Mouse (Mus musculus) olfactory bulb, adult 2 months (tissue): ENCODE measurements at regions not wholly inside any gene's neighbourhood (a gene's known extent, or its start where the extent isn't known, plus 50 kb on each side); places are given as distances from the start of the nearest gene placed in this dataset.

Source experiments
- CTCF ChIP-seq: fragments of 200-500 bp; IDR thresholded peaks from 2 replicates; pipeline ENCODE4 v1.5.1; 2012; ENCODE audit warnings: low read depth, mild to moderate bottlenecking, low read length, moderate library complexity; ENCODE audit not compliant: insufficient read depth
- POLR2A ChIP-seq: fragments of 200-500 bp; IDR thresholded peaks from 2 replicates; pipeline ENCODE4 v1.6.1; 2012; ENCODE audit warnings: mild to moderate bottlenecking, low read depth, low read length, moderate library complexity; ENCODE audit not compliant: insufficient read depth

DNA sequence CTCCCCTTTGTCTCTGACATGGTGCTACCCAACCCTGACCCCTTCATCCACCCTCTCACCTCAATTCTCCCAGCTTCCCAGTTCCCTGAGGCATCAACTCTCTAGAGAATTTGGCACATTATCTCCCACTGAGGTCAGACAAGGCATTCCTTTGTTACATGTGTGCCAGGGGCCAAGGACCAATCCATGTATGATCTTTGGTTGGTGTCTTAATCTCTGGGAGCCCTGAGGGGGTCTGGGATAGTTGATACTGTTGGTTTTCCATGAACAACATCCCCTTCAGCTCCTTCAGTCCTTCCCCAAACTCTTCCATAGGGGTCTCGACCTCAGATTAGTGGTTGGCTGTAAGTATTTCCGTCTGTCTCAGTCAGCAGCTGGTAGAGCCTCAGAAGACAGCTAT is 224.9 kb upstream of the Klf12 start:
- no peak for TF ChIP-seq CTCF
- TF ChIP-seq POLR2A, result no peak
